Mouse (Mus musculus): Measurements from ENCODE around the gene Cx3cr1. TPM values are rescaled to one million over a fixed set of nuclear protein-coding genes. Genes with fewer than 3 reads are reported as not detected.

Cx3cr1 gene
- polyA plus RNA-seq, 1 experiment from 2014 or later = 9.8 TPM

- no peaks in the 10 kb centered on the region for H3K27me3 ChIP-seq (replicated peaks; ENCODE audit: control insufficient read depth, insufficient read depth, low read length)
- no peaks in the 10 kb centered on the region for H3K36me3 ChIP-seq (ENCODE audit: control insufficient read depth, insufficient read depth, low read length)
- H3K9me3 ChIP-seq (ENCODE audit: control insufficient read depth, low read length) = no peaks in the 10 kb centered on the region
- DNase-seq (ENCODE audit: low spot score) (peak; percentile 77), ATAC-seq (ENCODE audit: low read depth) (peak; percentile 34)
- H3K4me3 ChIP-seq (ENCODE audit: low read depth, low read length) = peak overlapping the region; percentile 71
- H3K4me2 ChIP-seq (ENCODE audit: low read depth, low read length) = peak overlapping the region; percentile 95
- peaks cover 60% of the 10 kb centered on the region for H3K4me1 ChIP-seq (ENCODE audit: control insufficient read depth, insufficient read depth, low read length)
- peak overlapping the region; percentile 85 for H3K27ac ChIP-seq (replicated peaks; ENCODE audit: low read depth, low read length)
- H3K9ac ChIP-seq (ENCODE audit: low read depth, low read length) = 0 out of 2 replicates have a peak overlapping the region, but pooled peaks have one; percentile 80
- WGBS = 2% methylated on average over 11 of the region's 11 CpGs
Observed at GRCm38 (mm10) chr9:119982241-119982811, 87.4 kb downstream of the Cx3cr1 start.

DNA sequence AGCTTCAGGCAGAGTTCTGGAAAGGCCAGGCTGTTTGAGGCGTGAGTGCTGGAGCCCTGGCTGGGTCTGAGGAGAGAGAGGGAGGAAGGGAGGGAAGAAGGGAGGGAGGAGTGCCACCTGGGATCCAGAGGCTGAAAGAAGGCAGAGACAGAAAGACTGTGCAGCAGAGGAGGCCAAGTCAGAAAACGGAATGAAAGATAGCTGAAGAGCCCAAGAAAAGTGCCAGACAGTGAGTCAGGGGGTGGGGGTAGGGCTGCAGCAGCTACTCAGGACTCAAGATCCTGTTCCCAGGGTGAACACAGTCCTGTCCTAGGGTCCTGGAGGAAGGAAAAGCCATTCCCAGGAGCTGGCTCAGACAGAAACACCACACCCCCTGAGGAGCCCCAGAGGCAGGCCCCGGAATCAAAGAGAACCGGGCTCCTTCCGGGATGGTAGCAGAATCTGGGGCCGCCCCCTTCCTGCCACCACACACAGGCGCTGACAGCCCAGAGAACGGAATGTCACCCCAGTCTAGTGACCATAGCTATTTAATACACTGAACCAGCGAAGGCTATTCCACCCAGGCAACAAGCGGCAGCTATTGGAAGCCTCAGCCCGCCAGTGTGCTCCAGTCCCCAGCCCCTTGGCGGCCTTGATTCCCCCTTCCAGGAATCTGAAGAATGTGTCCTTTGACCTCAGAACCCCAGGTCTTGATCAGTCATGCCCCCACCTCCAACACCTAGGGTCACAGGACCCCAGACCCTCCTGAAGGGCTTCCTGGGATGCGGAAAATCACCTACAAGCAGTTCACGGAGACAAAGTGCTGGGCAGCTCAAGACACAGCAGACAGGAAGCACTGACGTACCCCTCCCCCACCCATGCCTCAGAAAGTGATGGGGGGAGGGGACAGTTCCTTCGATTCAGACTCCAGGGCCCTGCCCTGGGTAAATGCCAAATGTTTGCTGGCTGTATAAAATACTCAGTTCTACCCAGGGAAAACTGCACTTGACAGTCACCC is 88.2 kb downstream of the Cx3cr1 start:
- ATAC-seq (ENCODE audit: low read depth) (no peak; the same call in 1 of the 2 replicates), DNase-seq (ENCODE audit: low spot score) (peak; percentile 79)
- 2% methylated on average over 14 of the region's 16 CpGs for WGBS
- Histone ChIP-seq H3K9ac (ENCODE audit: low read depth, low read length) (peak overlapping the region; percentile 48), H3K36me3 (ENCODE audit: control insufficient read depth, insufficient read depth, low read length) (no peaks in the 10 kb centered on the region), H3K27me3 (replicated peaks; ENCODE audit: control insufficient read depth, insufficient read depth, low read length) (no peaks in the 10 kb centered on the region), H3K27ac (replicated peaks; ENCODE audit: low read depth, low read length) (peak overlapping the region; percentile 85), H3K4me1 (ENCODE audit: control insufficient read depth, insufficient read depth, low read length) (peaks cover 67% of the 10 kb centered on the region), H3K4me2 (ENCODE audit: low read depth, low read length) (peak overlapping the region; percentile 95), H3K9me3 (ENCODE audit: control insufficient read depth, low read length) (no peaks in the 10 kb centered on the region), H3K4me3 (ENCODE audit: low read depth, low read length) (peak overlapping the region; percentile 71)

- H3K9me3 ChIP-seq (ENCODE audit: control insufficient read depth, low read length) = no peaks in the 10 kb centered on the region
- H3K27ac ChIP-seq (replicated peaks; ENCODE audit: low read depth, low read length) = peak overlapping the region; percentile 85
- peak overlapping the region; percentile 71; the same call in 1 of the 2 replicates for H3K4me3 ChIP-seq (ENCODE audit: low read depth, low read length)
- DNase-seq (ENCODE audit: low spot score) = no peak
- H3K4me2 ChIP-seq (ENCODE audit: low read depth, low read length) = peak overlapping the region; percentile 95
- WGBS = 3% methylated on average over 4 of the region's 4 CpGs
- no peaks in the 10 kb centered on the region for H3K27me3 ChIP-seq (replicated peaks; ENCODE audit: control insufficient read depth, insufficient read depth, low read length)
- H3K9ac ChIP-seq (ENCODE audit: low read depth, low read length) = peak overlapping the region; percentile 48
- H3K4me1 ChIP-seq (ENCODE audit: control insufficient read depth, insufficient read depth, low read length) = peaks cover 66% of the 10 kb centered on the region
- H3K36me3 ChIP-seq (ENCODE audit: control insufficient read depth, insufficient read depth, low read length) = no peaks in the 10 kb centered on the region
- no peak for ATAC-seq (ENCODE audit: low read depth)
Observed at GRCm38 (mm10) chr9:119980770-119981182, 88.9 kb downstream of the Cx3cr1 start.

- Histone ChIP-seq H3K4me2 (ENCODE audit: low read depth, low read length) (no peak overlapping the region), H3K36me3 (ENCODE audit: control insufficient read depth, insufficient read depth, low read length) (no peaks in the 10 kb centered on the region), H3K4me1 (ENCODE audit: control insufficient read depth, insufficient read depth, low read length) (peaks cover 63% of the 10 kb centered on the region), H3K27ac (replicated peaks; ENCODE audit: low read depth, low read length) (no peak overlapping the region), H3K9ac (ENCODE audit: low read depth, low read length) (no peak overlapping the region), H3K4me3 (ENCODE audit: low read depth, low read length) (no peak overlapping the region), H3K9me3 (ENCODE audit: control insufficient read depth, low read length) (no peaks in the 10 kb centered on the region), H3K27me3 (replicated peaks; ENCODE audit: control insufficient read depth, insufficient read depth, low read length) (no peaks in the 10 kb centered on the region)
- DNase-seq (ENCODE audit: low spot score) = no peak
- no peak for ATAC-seq (ENCODE audit: low read depth)
- 48% methylated on average over 2 of the region's 2 CpGs for WGBS
Observed at GRCm38 (mm10) chr9:119979749-119980148, 89.9 kb downstream of the Cx3cr1 start.

GRCm38 (mm10) chr9:119978811-119979441 is 90.8 kb downstream of the Cx3cr1 start:
- no peak overlapping the region for H3K4me3 ChIP-seq (ENCODE audit: low read depth, low read length)
- H3K27me3 ChIP-seq (replicated peaks; ENCODE audit: control insufficient read depth, insufficient read depth, low read length) = no peaks in the 10 kb centered on the region
- no peak for DNase-seq (ENCODE audit: low spot score)
- H3K4me1 ChIP-seq (ENCODE audit: control insufficient read depth, insufficient read depth, low read length) = peaks cover 56% of the 10 kb centered on the region
- no peaks in the 10 kb centered on the region for H3K9me3 ChIP-seq (ENCODE audit: control insufficient read depth, low read length)
- H3K36me3 ChIP-seq (ENCODE audit: control insufficient read depth, insufficient read depth, low read length) = peaks cover 8% of the 10 kb centered on the region
- 82% methylated on average over 5 of the region's 6 CpGs for WGBS
- H3K4me2 ChIP-seq (ENCODE audit: low read depth, low read length) = no peak overlapping the region
- H3K9ac ChIP-seq (ENCODE audit: low read depth, low read length) = no peak overlapping the region
- no peak for ATAC-seq (ENCODE audit: low read depth)
- H3K27ac ChIP-seq (replicated peaks; ENCODE audit: low read depth, low read length) = no peak overlapping the region

DNA sequence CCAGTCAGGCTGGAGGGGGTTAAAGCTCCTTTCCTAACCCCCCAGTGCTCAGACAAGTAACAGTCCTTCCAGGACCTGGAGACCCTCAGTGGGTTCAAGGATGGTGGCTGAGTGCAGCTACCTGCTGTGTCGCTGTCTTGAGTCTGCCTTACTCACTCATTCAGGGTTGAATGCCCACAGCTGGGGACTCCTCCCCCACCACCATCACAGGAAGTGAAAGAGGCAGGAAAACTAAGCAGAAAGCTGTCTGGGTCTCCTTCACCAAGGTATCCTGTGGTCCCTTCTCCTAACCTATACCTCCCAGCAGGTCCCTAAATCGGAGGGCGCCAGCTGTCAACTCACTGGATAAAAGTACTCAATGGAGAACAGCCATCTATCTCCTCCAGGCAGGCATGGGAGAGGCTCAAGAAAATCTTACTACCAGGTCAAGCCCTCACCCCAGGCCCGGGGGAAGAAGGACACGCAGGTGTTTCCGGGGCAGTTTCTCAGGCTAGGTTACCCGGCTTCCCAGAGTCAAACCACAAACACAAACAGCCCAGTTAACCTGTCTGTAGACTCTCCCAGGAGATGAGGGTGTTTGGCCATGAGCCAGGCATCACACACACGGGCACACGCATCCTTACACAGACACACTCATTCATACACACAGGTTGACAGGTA is 91.4 kb downstream of the Cx3cr1 start:
- DNase-seq (ENCODE audit: low spot score) (no peak), ATAC-seq (ENCODE audit: low read depth) (no peak)
- no peak overlapping the region for H3K27ac ChIP-seq (replicated peaks; ENCODE audit: low read depth, low read length)
- no peak overlapping the region for H3K4me2 ChIP-seq (ENCODE audit: low read depth, low read length)
- peaks cover 56% of the 10 kb centered on the region for H3K4me1 ChIP-seq (ENCODE audit: control insufficient read depth, insufficient read depth, low read length)
- H3K9ac ChIP-seq (ENCODE audit: low read depth, low read length) = no peak overlapping the region
- H3K27me3 ChIP-seq (replicated peaks; ENCODE audit: control insufficient read depth, insufficient read depth, low read length) = no peaks in the 10 kb centered on the region
- no peak overlapping the region for H3K4me3 ChIP-seq (ENCODE audit: low read depth, low read length)
- H3K9me3 ChIP-seq (ENCODE audit: control insufficient read depth, low read length) = no peaks in the 10 kb centered on the region
- 39% methylated on average over 9 of the region's 9 CpGs for WGBS
- H3K36me3 ChIP-seq (ENCODE audit: control insufficient read depth, insufficient read depth, low read length) = peaks cover 15% of the 10 kb centered on the region

GRCm38 (mm10) chr9:119977557-119978060 is 92.1 kb downstream of the Cx3cr1 start:
- H3K27me3 ChIP-seq (replicated peaks; ENCODE audit: control insufficient read depth, insufficient read depth, low read length) = no peaks in the 10 kb centered on the region
- no peak overlapping the region for H3K9ac ChIP-seq (ENCODE audit: low read depth, low read length)
- no peak for DNase-seq (ENCODE audit: low spot score)
- peaks cover 53% of the 10 kb centered on the region for H3K4me1 ChIP-seq (ENCODE audit: control insufficient read depth, insufficient read depth, low read length)
- no peaks in the 10 kb centered on the region for H3K9me3 ChIP-seq (ENCODE audit: control insufficient read depth, low read length)
- no peak overlapping the region for H3K4me2 ChIP-seq (ENCODE audit: low read depth, low read length)
- H3K4me3 ChIP-seq (ENCODE audit: low read depth, low read length) = no peak overlapping the region
- no peak overlapping the region for H3K27ac ChIP-seq (replicated peaks; ENCODE audit: low read depth, low read length)
- H3K36me3 ChIP-seq (ENCODE audit: control insufficient read depth, insufficient read depth, low read length) = peaks cover 21% of the 10 kb centered on the region
- ATAC-seq (ENCODE audit: low read depth) = no peak
- WGBS = 43% methylated on average over 4 of the region's 5 CpGs
